Mouse (Mus musculus) gastrocnemius, postnatal 36 days (tissue): Measurements from ENCODE around the gene Mettl7a1. TPM values are rescaled to one million over a fixed set of nuclear protein-coding genes. Genes with fewer than 3 reads are reported as not detected.
"Not testable (repeated sequence)": the region's sequence is repeated elsewhere in the genome, so short reads cannot be mapped to it uniquely, and the experiment has no call there.

ENCODE experiments used
- DNase-seq, 2 experiments: peaks; one replicate each; pipeline ENCODE4 v3.0.0; 2022
- intact Hi-C: fragments of 180-260 bp; cut with DNase I; formaldehyde crosslinking; loops from one replicate; pipeline ENCODE4 v1.15.1; 2025
- total RNA-seq, 2 experiments: library from RNA; stranded (reverse); gene quantifications; 2 replicates each; pipeline ENCODE4 v1.2.3; 2021

The Mettl7a1 gene
- total RNA-seq, 2 experiments from 2014 or later: 27.9 to 31.9 TPM

- no peak for DNase-seq
- intact Hi-C loops: no loop called here
These were observed 11.6 kb upstream of the Mettl7a1 start for GRCm38 (mm10) chr15:100292326-100292725.

- intact Hi-C loops: no loop called here
- DNase-seq: no peak
These were observed 6.1 kb upstream of the Mettl7a1 start for GRCm38 (mm10) chr15:100297856-100298255.

- intact Hi-C loops: no loop called here
- no peak for DNase-seq
These were observed 3.4 kb upstream of the Mettl7a1 start for GRCm38 (mm10) chr15:100300499-100300898.

- DNase-seq: no peak
- intact Hi-C loops: no loop called here
These were observed 2.4 kb upstream of the Mettl7a1 start for GRCm38 (mm10) chr15:100301556-100301955.

GRCm38 (mm10) chr15:100303428-100304018 is 417 bp upstream of the Mettl7a1 start:
- no peak for DNase-seq
- intact Hi-C loops: no loop called here

GRCm38 (mm10) chr15:100306201-100306600 is 2.3 kb downstream of the Mettl7a1 start:
- DNase-seq: no peak
- intact Hi-C loops: no loop called here

GRCm38 (mm10) chr15:100307438-100308096 is 3.6 kb downstream of the Mettl7a1 start:
- intact Hi-C loops, DNase-seq: not testable (repeated sequence)

- DNase-seq: no peak
- intact Hi-C loops: no loop called here
These were observed 8.4 kb downstream of the Mettl7a1 start for GRCm38 (mm10) chr15:100312346-100312745.

- intact Hi-C loops: loop anchor here (5.0 kb wide), 1 partner anchor 47 kb away; no protein-coding TSS in a partner anchor
These were observed 10.7 kb downstream of the Mettl7a1 start for GRCm38 (mm10) chr15:100314448-100315145.

GRCm38 (mm10) chr15:100318014-100318671 is 14.2 kb downstream of the Mettl7a1 start:
- not testable (repeated sequence) for DNase-seq
- intact Hi-C loops: loop anchor here (5.0 kb wide), 1 partner anchor 51 kb away; no protein-coding TSS in a partner anchor

More at GRCm38 (mm10) chr15:100314448-100315145, 10.7 kb downstream of the Mettl7a1 start:
- DNase-seq: no peak

GRCm38 (mm10) chr15:100319884-100320283 is 15.9 kb downstream of the Mettl7a1 start:
- DNase-seq: no peak
- intact Hi-C loops: loop anchor here (5.0 kb wide), 1 partner anchor 53 kb away; no protein-coding TSS in a partner anchor

GRCm38 (mm10) chr15:100320295-100320905 is 16.5 kb downstream of the Mettl7a1 start:
- intact Hi-C loops: no loop called here
- no peak for DNase-seq

- intact Hi-C loops: no loop called here
- peak in 1 of 2 experiments; percentile 28 for DNase-seq
These were observed 17.2 kb downstream of the Mettl7a1 start for GRCm38 (mm10) chr15:100321134-100321533.

- DNase-seq: no peak
- intact Hi-C loops: no loop called here
These were observed 20.2 kb downstream of the Mettl7a1 start for GRCm38 (mm10) chr15:100324021-100324591.

- intact Hi-C loops: no loop called here
- no peak for DNase-seq
These were observed 21.3 kb downstream of the Mettl7a1 start for GRCm38 (mm10) chr15:100325235-100325634.

- intact Hi-C loops, DNase-seq: not testable (repeated sequence)
These were observed 24.1 kb downstream of the Mettl7a1 start for GRCm38 (mm10) chr15:100328089-100328488.

- intact Hi-C loops, DNase-seq: not testable (repeated sequence)
These were observed 25.4 kb downstream of the Mettl7a1 start for GRCm38 (mm10) chr15:100329336-100329735.

GRCm38 (mm10) chr15:100330739-100331138 is 26.8 kb downstream of the Mettl7a1 start:
- intact Hi-C loops: no loop called here
- DNase-seq: no peak

GRCm38 (mm10) chr15:100332077-100332961 is 28.4 kb downstream of the Mettl7a1 start:
- intact Hi-C loops, DNase-seq: not testable (repeated sequence)
